Mouse (Mus musculus): ENCODE results near the gene Arpc3.
"Not testable (repeated sequence)": the region's sequence is repeated elsewhere in the genome, so short reads cannot be mapped to it uniquely, and the experiment has no call there.

Gene Arpc3

DNA sequence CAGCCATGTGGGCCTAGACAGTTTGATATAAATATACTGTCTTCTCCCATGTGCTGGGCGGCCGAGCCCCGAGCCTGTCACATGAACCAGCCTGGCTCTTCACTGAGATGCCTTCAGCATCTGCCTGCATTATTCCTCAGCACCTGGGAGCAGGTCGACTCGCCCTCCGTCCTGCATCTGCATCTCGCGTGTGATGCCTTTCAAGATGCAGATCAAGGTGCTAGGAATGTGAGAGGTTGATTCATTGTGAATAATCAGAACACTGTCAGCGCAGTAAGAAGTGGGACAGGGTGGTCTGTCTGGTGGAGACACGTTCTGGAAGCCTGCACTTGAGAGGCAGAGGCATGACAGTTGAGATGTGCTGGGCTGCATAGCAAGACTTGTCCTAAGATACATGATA lies 52.8 kb downstream of the Arpc3 start:
- DNase-seq = no peak

- DNase-seq = no peak
Observed at GRCm38 (mm10) chr5:122445051-122445610, 53.5 kb downstream of the Arpc3 start.

DNA sequence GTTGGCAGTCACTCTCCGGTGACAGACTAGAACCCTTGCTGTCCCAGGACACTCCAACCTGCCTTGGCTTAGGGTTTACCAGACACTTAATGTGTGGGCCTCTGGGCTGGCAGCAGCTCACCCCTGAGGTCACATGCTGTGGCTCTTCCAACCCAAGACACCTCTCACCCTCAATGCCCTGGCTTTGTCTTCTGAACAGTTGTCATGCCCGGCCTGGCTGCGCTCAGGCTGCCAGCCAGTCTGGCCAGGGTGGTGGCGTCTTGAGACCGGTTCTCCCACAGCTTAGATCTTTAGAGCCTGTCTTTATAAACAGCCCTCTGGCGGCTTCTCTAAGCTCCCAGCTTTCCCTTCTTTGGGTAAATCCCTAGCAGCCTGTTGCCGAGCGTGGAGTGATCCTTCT lies 56.2 kb downstream of the Arpc3 start:
- no peak for DNase-seq

DNA sequence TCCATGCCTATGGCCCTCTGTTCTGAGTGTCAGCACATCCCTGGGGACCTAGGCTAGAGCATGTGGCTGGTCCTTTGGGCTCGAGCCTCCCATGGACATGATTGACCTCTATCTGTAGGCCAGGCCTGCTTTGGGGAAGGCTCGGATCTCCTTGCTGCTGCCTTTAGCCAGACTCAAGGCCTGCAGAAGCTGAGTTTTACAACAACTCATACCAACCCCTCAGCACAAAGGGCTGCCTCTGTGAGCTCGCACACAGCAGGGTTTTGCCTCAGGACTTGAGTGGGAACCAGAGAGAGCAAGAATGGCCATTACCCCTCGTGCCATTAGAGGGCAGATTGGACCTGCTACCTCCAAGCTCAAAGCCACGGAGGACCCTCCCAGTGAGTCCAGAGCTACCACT lies 57.2 kb downstream of the Arpc3 start:
- DNase-seq = no peak

GRCm38 (mm10) chr5:122449946-122450345 lies 58.3 kb downstream of the Arpc3 start:
- DNase-seq = no peak

GRCm38 (mm10) chr5:122450913-122451317 lies 59.2 kb downstream of the Arpc3 start:
- DNase-seq = no peak

GRCm38 (mm10) chr5:122451324-122451723 lies 59.6 kb downstream of the Arpc3 start:
- no peak for DNase-seq

GRCm38 (mm10) chr5:122452194-122452593 lies 60.5 kb downstream of the Arpc3 start:
- DNase-seq = no peak

DNA sequence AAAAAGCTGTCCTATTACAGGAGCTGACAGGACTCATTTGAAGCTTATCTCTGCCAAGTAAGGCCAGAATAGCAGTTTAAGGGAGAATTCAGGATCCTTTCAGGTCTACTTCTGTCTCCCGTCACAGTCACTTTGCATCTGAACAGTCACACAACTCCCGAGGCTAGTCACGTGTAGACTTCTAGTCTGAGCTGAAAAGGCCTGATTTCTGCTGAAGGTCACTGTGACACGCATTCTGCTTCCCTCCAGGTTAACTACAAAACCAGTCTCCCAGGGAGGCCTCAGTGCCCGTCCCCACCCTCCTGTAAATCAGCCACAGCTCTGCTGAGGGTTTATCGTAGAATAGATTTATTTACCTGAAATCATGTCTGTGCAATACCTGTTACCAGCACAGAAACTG lies 61.5 kb downstream of the Arpc3 start:
- no peak for DNase-seq

DNA sequence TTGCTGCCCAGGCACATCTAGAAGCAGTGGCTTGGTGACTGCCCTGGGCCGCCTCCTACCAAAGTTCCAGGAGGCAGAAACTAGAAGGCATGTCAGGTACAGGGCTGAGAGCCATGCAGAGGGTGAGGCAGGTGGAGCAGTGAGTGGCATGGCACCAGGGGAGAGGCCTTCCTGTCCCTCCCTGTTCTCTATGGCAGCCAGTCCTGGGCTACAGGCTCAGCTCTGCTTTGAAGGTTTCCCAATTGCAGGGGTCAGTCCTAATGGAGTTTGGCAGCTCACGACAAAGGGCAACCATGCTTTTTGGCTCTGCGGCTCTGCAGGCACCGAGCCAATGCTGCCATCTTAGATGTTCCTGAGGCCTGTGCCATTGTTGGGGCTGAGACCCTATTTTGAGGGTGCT lies 62.8 kb downstream of the Arpc3 start:
- DNase-seq = no peak

DNA sequence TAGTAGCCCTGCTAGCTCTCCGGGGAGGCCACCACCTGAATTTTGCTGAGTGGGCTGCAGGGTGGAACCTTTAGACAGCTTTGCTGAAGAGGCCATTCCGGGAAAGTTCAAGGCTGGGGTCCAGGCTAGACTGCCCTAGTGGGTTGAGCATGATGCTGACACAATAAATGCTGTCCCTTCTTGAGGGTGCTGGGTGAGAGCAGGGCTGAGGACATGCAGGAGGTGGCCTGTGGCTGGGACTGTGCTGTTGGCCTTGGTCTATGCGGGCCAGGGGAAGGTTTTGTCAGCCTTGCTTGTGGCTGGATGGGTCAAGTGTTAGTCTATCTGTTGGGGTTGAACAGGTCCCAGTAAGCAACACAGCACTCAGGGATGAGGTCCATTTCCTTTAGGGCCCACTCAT lies 63.2 kb downstream of the Arpc3 start:
- DNase-seq = no peak

DNA sequence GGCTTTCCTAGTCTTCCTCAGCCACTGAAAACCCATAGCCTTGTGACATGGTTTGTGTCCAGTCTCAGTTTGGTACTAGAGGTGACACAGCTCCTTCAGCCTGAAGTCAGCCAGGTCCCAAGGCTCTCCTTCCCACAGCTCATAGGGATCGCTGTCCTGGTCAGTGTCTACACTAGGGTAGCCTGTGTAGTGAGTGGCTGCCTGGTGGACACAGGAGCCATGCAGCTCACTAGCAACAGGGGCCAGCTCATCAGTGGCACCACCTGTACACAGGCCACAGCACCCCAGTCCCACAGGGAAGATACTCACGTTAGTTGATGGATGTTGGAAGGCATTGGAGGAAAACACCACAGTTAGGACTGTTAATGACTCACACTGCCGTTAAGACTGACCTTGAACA lies 63.9 kb downstream of the Arpc3 start:
- no peak for DNase-seq

GRCm38 (mm10) chr5:122457054-122457453 lies 65.4 kb downstream of the Arpc3 start:
- not testable (repeated sequence) for DNase-seq

DNA sequence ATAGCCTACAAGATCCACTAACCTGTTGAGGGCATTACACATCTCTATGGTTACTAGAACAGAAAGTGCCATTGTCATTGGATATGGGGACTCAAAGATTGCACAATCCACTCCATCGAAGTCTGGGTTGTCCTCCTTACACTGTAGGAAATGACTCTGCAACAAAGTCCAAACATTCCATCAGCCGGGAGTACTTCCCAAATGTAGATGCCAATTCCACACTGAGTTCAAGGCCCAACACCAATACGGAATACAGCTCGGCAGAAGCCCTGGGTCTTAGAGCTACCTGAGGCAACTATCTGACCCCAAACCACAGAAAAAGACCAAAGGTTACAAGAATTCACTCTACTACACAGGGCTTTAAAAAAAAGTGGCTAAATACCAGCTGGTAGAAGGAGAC lies 66.4 kb downstream of the Arpc3 start:
- no peak for DNase-seq

DNA sequence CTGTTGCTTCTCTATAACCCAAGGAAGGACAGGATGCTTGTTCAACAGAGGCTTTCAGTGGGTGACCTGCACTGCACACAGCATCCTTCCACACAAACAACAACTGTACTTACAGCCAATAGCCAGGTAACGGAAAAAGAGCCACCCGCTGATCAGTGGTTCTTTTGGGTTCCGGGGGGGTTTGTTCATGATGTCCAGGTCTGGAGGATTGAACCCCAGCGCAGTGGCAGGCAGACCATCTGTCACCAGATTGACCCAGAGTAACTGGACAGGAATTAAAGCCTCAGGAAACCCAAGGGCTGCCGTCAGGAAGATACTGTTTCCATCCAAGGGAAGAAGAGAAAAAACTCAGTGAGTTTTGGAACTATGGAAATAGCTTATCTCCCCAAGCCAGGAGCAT lies 67.7 kb downstream of the Arpc3 start:
- peak; percentile 58 for DNase-seq

DNA sequence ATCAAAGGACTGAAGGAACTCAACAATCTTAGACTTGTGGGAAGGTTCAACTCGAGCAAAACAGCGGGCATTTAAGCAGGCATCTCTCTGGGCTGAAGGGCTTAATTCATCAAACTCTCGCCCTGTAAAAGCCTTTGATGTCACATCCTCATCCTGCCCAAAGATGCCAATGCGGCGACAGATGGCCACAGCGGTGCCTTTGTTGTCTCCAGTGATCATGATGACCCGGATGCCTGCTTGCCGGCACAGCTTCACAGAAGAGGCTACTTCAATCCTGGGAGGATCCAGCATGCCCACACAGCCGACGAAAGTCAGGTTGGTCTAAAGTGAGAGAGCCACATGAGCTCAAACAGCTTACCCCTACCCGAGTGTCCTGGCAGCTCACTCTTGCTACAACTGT lies 69.0 kb downstream of the Arpc3 start:
- peak; percentile 64 for DNase-seq

GRCm38 (mm10) chr5:122461431-122461830 lies 69.8 kb downstream of the Arpc3 start:
- no peak for DNase-seq
